Mouse (Mus musculus) hindlimb bud, embryonic 11.5 days (tissue): ENCODE measurements around the gene Gm17660.

ENCODE experiments used
- DNase-seq: peaks from one replicate; pipeline ENCODE4 v3.0.0-alpha.2; 2012; ENCODE audit warnings: low read depth, low spot score; ENCODE audit errors: extremely low spot score

Gene Gm17660

DNA sequence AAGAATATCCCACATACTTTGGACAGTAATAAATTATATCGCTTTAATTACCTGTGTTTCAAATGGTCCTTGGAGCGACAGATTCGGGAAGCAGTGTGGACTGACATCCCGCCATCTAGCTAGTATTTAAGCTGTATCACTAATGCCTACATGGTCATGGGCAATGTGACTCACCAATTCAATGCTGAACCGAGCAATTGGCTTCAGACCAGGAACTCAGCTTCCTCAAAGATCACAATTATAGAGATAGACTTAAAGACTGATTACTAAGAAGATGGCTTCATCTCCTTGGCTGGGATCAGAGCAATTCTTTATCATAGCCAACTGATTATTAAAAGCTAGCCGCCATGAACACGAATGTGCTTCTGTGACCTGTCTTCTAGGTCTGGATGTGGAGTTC lies at the start of gene Gm17660:
Gene Gm17660, minus strand, starts transcription at position 101 of the 400 bp plus-strand sequence.
- no peak for DNase-seq

- no peak for DNase-seq
Observed at GRCm38 (mm10) chr5:104126561-104127320, 49.3 kb upstream of the Gm17660 start.

- no peak for DNase-seq
Observed at GRCm38 (mm10) chr5:104124016-104124658, 46.7 kb upstream of the Gm17660 start.

DNA sequence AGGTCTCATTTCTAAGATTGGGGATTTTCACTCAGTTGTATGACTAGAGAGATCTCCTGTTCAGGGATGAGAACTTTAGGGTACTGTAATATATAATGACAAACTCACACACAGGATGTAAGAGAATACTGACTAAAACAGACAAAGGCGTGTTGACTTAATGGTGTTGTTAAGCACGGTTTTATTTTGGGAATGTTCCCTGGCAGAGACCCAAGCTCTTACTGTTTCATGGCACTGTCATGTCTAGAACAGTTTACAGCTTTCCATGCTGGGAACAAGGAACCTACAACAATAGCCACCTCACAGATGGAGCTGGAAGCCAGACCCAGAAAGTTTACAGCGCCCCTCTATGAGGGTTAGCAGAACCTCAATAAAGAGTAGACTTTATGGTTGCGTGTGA lies 38.5 kb upstream of the Gm17660 start:
- DNase-seq = no peak

- DNase-seq = no peak
Observed at GRCm38 (mm10) chr5:104115118-104115517, 37.7 kb upstream of the Gm17660 start.

- DNase-seq = no peak
Observed at GRCm38 (mm10) chr5:104113491-104114172, 36.2 kb upstream of the Gm17660 start, which contains the start of gene Sparcl1. Gene Sparcl1, minus strand, starts transcription at chr5:104113733.

GRCm38 (mm10) chr5:104112511-104112910 lies 35.1 kb upstream of the Gm17660 start:
- DNase-seq = no peak

DNA sequence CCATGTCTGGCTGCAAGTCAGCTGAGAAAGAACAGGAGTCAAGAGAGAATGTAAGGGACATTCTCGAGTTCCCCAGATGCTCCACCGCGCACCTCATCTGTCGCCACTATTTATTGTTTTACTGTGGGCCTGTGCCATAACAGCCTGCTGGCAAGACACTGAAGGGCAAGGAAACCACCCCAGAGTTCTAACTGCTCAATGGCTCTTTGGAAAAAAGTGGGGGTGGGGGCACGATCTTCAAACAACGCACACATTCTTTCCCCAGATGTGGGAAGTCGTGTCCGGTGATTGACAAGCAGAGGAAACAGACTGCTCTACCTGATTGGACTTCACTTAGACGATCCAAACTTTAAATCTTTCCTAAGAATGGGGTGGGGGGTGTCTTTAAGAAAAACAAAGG lies 34.6 kb upstream of the Gm17660 start:
- DNase-seq = no peak

GRCm38 (mm10) chr5:104110171-104110920 lies 32.9 kb upstream of the Gm17660 start:
- DNase-seq = no peak

DNA sequence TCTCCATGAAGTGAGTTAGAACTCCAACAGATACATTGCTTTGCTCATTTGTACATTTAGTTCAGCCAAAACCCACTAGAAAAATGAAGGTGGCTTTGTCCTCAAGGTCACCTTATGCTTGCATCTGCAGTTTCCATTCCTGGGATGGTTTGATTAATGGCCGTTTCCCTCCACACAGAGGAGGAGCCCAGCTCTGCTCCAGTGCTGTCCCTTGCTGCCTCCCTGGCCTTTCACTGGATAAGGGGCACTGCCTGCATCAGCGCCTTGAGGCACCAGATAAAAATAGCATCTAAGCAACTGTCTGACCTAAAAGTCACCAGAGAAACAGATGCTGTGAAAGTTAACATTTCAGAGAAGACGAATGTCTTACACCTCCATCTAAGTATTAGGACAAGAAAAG lies 32.1 kb upstream of the Gm17660 start:
- DNase-seq = no peak

GRCm38 (mm10) chr5:104108879-104109369 lies 31.5 kb upstream of the Gm17660 start:
- no peak for DNase-seq

GRCm38 (mm10) chr5:104108127-104108875 lies 30.9 kb upstream of the Gm17660 start:
- no peak for DNase-seq

DNA sequence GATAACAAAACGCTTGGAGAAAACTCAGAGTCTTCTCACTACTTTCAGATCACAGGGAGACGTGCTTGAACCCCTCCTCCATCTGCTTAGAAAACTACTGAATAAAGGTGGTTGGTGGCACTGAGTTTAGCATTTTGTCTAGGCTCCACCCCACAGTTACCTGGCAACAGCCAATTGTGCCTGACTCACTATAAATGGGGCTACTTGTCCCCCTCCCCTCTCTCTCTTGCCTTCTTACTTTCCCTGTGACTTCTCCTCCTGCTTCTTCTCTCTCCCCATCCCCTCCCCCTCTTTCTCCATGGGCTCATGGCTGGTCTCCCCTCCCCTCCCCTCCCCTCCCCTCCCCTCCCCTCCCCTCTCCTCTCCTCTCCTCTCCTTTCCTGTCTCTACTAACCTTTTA lies 26.7 kb upstream of the Gm17660 start:
- no peak for DNase-seq

GRCm38 (mm10) chr5:104103171-104103570 lies 25.8 kb upstream of the Gm17660 start:
- no peak for DNase-seq

- DNase-seq = no peak
Observed at GRCm38 (mm10) chr5:104101678-104102531, 24.5 kb upstream of the Gm17660 start.

- DNase-seq = no peak
Observed at GRCm38 (mm10) chr5:104096078-104096938, 18.9 kb upstream of the Gm17660 start.

- no peak for DNase-seq
Observed at GRCm38 (mm10) chr5:104095416-104096077, 18.1 kb upstream of the Gm17660 start.

GRCm38 (mm10) chr5:104089751-104090150 lies 12.3 kb upstream of the Gm17660 start:
- no peak for DNase-seq
